In the genomic region with DNA sequence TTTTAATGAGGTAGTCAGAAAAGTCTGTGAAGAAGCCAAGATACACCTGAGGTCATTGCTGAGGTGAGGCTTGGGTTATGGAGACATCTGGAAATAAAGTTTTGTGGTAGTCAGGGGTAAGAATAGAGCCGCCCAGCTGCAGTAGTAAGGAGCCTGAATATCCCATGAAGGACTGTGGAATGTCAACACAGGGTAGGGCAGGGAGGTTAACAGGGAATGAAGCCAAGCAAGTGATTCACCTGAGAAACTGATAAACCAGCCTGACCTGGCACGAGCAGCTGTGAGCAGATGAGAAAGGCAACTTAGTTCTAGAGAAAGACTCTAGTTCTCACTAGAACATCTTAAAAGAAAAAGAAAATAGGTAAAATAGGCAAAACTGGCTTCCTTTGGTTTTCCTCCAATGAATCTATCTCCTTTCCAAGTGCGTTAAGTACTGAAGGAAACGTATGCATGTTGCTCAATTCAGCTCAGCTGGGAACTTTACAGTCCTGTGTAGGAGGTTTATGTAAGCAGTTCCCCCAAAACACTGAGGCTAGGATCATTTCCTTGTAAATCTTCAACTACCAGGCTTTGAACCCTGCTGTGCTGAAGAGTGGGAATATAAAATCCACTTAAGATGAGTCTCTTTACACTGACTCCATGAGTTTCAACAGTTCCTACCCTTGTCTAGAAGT, we compare ENCODE assay signal across 12 mouse cellular contexts.
"Had no signal": no experiment of that assay in that cellular context is flagged by ENCODE, and none has a peak within 500 bp of the region (broad histone marks: within the 10 kb centered on the region; RNA-seq: fewer than 3 reads in every experiment).

No protein-coding gene starts in this region.

- H3K4me1 ChIP-seq: kidney, embryonic 15.5 days; limb, embryonic 15.5 days; midbrain, embryonic 12.5 days had no signal

- H3K36me3 ChIP-seq: kidney, embryonic 15.5 days; limb, embryonic 15.5 days; midbrain, embryonic 12.5 days had no signal

- H3K27ac ChIP-seq: hindbrain, postnatal 0 days; kidney, embryonic 15.5 days; left cerebral cortex, adult 2 months; limb, embryonic 15.5 days; liver, embryonic 14.5 days; midbrain, embryonic 12.5 days had no signal

- H3K9me3 ChIP-seq: kidney, embryonic 15.5 days; limb, embryonic 15.5 days; midbrain, embryonic 12.5 days had no signal

- DNase-seq: kidney, adult 2 months; kidney, postnatal 14 days; lung, embryonic 14.5 days; right cerebral cortex, postnatal 14 days; thymus, postnatal 36 days had no signal

- H3K9ac ChIP-seq: kidney, embryonic 15.5 days; limb, embryonic 15.5 days; liver, embryonic 14.5 days; lung, embryonic 14.5 days; midbrain, embryonic 12.5 days had no signal

- ATAC-seq: hindbrain, postnatal 0 days; midbrain, embryonic 16.5 days had no signal

- H3K4me2 ChIP-seq: kidney, embryonic 15.5 days; limb, embryonic 15.5 days; lung, embryonic 14.5 days; midbrain, embryonic 12.5 days had no signal

- H3K27me3 ChIP-seq: limb, embryonic 15.5 days; midbrain, embryonic 12.5 days had no signal

- H3K4me3 ChIP-seq: kidney, embryonic 15.5 days; left cerebral cortex, adult 2 months; limb, embryonic 15.5 days; midbrain, embryonic 12.5 days had no signal
